ENCODE assay signal across 9 mouse cellular contexts in genomic region chr17:53389507-53389906, GRCm38 (mm10).
DNase-seq lines count a peak whose midpoint lies in the region; ATAC-seq lines count a peak whose summit lies in the region.
"Had no signal": no experiment of that assay in that cellular context is flagged by ENCODE, and none has a peak within 500 bp of the region (broad histone marks: within the 10 kb centered on the region; RNA-seq: fewer than 3 reads in every experiment).

No protein-coding gene starts in this region.

- no peak overlapping the region for H3K9ac ChIP-seq in kidney, embryonic 15.5 days
- no peak overlapping the region for H3K9ac ChIP-seq in neural tube, embryonic 12.5 days
- H3K9ac ChIP-seq: embryonic facial prominence, embryonic 15.5 days had no signal

- H3K4me2 ChIP-seq in kidney, embryonic 15.5 days, result no peak overlapping the region
- no peak overlapping the region for H3K4me2 ChIP-seq in neural tube, embryonic 12.5 days (replicated peaks)
- H3K4me2 ChIP-seq: embryonic facial prominence, embryonic 15.5 days had no signal

- no peaks in the 10 kb centered on the region for H3K9me3 ChIP-seq in kidney, embryonic 15.5 days (replicated peaks)
- no peaks in the 10 kb centered on the region for H3K9me3 ChIP-seq in neural tube, embryonic 12.5 days
- H3K9me3 ChIP-seq: embryonic facial prominence, embryonic 15.5 days had no signal

- H3K4me3 ChIP-seq in kidney, embryonic 15.5 days (replicated peaks), result no peak overlapping the region
- H3K4me3 ChIP-seq in neural tube, embryonic 12.5 days, result no peak overlapping the region
- H3K4me3 ChIP-seq: embryonic facial prominence, embryonic 15.5 days had no signal

- H3K36me3 ChIP-seq in kidney, embryonic 15.5 days, result no peaks in the 10 kb centered on the region
- no peaks in the 10 kb centered on the region for H3K36me3 ChIP-seq in neural tube, embryonic 12.5 days
- H3K36me3 ChIP-seq: embryonic facial prominence, embryonic 15.5 days had no signal

- H3K4me1 ChIP-seq in kidney, embryonic 15.5 days, result no peaks in the 10 kb centered on the region
- no peaks in the 10 kb centered on the region for H3K4me1 ChIP-seq in neural tube, embryonic 12.5 days
- H3K4me1 ChIP-seq: embryonic facial prominence, embryonic 15.5 days had no signal

- 52% methylated on average over 4 of the region's 4 CpGs for WGBS in kidney, embryonic 15.5 days
- WGBS in neural tube, embryonic 12.5 days, result 43% methylated on average over 4 of the region's 4 CpGs

- H3K27ac ChIP-seq in kidney, embryonic 15.5 days, result no peak overlapping the region
- no peak overlapping the region for H3K27ac ChIP-seq in neural tube, embryonic 12.5 days
- H3K27ac ChIP-seq: embryonic facial prominence, embryonic 15.5 days had no signal

- no peaks in the 10 kb centered on the region for H3K27me3 ChIP-seq in kidney, embryonic 15.5 days
- H3K27me3 ChIP-seq in neural tube, embryonic 12.5 days (replicated peaks), result no peaks in the 10 kb centered on the region
- H3K27me3 ChIP-seq: embryonic facial prominence, embryonic 15.5 days had no signal

- peak; percentile 49 for DNase-seq in CD4-positive, CD25-positive, alpha-beta regulatory T cell, adult 2 months (ENCODE audit: low read depth, low spot score)
- DNase-seq in kidney, adult 9 months, result peak; percentile 32
- peak; percentile 42 for DNase-seq in ZHBTc4 (ENCODE audit: low read depth, low spot score)
- DNase-seq in kidney, postnatal 4 days, result peak; percentile 41 to 47

- no peak for ATAC-seq in CD4-positive, CD25-positive, alpha-beta regulatory T cell, adult 4 months
- no peak for ATAC-seq in kidney, embryonic 15.5 days (replicated peaks; ENCODE audit: low FRiP score)
- ATAC-seq in neural tube, embryonic 12.5 days (ENCODE audit: low FRiP score, low read depth), result 0 out of 2 replicates have a peak, but pooled peaks have one; percentile 41
- no peak for ATAC-seq in erythroblast, adult 5-6 weeks (replicated peaks; ENCODE audit: low FRiP score, poor library complexity, severe bottlenecking)
